Mouse (Mus musculus): ENCODE data around the gene Tex46.

Gene Tex46

DNA sequence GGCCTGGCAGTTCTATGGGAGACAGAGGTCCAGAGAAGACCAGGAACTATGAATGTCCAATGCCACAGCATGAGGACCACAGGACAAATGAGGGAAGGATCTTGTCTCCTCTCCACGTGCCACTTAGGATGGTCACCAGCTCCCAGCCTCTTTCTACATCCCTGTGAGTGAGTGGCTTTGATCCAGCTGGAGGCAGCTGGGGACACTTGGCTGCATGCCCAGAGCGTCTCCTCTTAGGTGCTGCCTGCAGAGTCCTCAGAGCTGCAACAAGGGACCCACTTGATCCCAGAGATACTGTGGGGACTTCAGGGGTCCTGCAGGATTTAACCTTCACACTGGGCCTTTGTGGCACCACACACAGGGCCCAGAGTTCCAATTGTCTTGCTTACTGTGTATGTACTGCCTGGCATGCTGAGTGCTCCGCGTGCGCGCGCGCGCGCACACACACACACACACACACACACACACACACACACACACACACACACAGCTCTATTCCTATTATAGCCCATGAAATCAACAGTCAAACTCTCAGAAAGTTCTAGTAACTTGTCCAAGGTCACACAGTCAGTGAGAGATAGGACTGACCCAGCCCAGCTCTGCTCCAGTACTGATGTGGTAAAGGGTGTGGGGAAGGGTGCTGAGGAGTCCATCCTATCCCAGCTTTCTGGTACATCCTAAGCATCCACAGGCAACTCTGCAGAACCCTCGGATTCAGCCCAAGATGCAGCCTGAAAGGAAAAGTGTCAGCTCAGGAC, 21.2 kb downstream of the Tex46 start:
- no peak for DNase-seq (ENCODE audit: low read depth)

DNA sequence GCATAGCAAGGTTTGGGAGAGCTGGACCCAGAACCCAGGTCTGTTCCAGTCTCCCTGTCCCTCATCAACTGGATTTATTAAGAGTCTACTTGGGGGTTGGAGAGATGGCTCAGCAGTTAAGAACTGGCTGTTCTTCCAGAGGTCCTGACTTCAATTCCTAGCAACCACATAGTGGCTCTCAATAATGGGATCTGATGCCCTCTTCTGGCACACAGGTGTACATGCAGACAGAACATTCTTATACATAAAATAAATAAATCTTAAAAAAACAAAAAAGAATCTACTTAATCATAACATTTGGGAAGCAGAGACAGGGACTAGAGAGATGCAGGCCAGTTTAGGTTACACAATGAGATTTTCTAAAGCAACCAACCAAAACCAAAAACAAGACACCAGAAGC, 25.8 kb downstream of the Tex46 start:
- DNase-seq (ENCODE audit: low read depth) = no peak

DNA sequence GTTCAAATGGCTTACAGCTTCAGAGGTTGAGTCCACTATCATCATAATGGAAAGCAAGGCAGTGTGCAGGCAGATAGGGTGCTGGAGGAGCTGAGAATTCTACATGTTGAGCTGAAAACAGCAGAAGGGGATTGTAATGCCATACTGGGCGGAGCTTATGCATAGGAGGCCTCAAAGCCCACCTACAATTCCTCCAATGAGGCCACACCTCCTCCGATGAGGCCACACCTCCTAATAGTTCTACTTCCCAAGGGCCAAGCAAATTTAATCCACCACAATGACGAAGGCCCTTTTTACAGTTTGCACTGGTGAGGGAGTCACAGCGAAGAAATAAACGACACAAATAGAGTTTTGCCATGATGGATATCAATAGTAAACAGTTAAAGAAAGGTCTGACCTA, 26.3 kb downstream of the Tex46 start:
- no peak for DNase-seq (ENCODE audit: low read depth)

DNA sequence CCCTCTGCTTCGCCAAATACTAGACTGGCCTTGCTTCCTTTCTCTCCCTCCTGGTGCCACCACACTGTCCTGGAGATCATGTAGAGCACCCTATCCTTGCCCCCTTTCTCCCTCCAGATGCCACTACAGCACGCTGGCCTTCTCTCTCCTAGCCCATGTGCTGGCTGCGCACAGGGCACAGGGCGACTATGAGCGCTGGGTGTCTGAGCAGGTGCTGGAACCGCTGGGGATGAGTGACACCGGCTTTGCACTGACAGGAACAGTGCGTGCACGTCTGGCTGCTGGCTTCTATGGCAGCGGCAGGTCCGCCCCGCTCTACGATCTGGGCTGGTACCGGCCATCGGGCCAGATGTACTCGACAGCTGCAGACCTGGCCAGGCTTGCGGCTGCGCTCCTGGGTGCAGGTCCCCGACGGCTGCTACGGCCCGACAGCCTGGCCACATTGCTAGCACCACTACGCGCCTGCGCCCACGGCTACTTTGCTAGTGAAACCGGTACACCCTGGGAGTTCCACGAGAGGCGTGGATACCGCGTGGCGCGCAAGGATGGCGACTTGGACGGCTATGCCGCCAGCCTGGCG, 26.8 kb downstream of the Tex46 start:
- no peak for DNase-seq (ENCODE audit: low read depth)

DNA sequence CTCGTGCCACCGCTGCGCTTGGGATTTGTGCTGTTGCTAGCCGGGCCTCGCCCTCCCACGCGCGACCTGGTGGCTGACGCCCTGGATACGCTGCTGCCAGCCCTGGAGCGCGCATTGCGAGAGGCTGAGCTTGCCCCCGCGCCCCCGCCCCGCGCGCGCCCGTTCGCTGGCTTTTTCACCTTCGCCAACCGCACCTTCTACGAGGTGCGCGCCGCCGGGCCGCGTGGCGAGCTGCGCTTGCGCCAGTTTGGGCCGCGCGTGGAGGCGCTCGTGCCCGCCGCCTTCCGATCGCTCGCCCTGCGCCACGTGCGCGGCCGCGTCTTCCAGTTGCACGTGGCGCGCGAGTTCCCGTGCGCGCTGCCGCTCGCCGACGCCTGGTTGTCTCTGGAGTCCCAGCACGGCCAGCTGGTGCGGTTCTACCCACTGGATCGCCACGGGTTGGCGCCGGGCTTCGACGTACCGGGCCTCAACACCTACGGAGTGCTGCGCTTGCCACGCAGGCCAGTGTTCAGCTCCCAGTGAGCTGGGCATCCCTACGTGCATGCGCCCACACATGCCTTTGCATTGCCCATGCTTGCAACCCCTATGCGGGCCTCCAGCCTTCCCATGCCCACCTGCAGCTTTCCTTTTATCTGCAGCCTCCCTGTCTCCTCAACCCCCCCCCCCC, 27.5 kb downstream of the Tex46 start:
- DNase-seq (ENCODE audit: low read depth) = peak; percentile 20

DNA sequence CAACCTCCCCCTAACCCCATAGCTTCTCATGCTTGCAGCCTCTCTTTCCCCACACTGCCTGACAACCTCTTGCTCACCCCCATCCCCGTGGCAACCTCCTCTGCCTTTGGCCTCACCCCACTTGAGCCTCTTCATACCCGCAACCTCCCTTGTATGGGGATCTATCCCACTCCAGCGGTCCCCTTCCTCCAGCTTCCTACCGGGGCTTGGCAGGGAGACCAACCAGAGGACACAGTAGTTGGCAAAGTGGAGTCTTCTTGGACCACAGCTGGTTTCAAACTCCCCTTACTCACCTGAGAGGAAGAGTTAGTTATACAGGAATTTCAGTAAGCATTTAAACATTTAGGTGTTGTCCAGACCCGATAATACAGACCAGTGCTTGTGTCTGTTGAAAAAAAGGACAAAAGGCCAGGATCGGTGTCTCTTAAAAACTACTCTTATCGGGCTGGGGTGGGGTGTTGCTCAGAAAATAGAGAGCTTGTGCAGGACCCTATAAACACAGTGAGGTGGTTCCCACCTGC, 28.1 kb downstream of the Tex46 start:
- no peak for DNase-seq (ENCODE audit: low read depth)

DNA sequence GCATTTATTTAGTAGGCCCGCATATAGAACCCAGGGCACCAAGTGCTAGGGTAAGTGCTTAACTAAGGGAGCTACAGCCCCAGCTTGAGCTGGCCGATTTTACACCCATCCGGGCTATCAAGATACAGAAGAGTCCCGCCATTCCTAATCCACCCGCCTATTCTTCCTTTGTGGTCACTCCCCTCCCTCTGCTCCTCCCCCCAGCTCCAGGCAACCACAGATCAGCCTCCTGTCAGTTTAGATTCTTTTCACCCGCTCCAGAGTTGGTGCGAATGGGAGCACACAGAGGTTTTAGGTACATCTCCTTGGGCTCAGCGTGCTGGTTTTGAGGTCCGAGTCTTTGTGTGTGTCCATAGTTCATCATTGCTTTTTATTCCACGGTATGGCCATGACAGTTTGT, 28.7 kb downstream of the Tex46 start:
- no peak for DNase-seq (ENCODE audit: low read depth)

DNA sequence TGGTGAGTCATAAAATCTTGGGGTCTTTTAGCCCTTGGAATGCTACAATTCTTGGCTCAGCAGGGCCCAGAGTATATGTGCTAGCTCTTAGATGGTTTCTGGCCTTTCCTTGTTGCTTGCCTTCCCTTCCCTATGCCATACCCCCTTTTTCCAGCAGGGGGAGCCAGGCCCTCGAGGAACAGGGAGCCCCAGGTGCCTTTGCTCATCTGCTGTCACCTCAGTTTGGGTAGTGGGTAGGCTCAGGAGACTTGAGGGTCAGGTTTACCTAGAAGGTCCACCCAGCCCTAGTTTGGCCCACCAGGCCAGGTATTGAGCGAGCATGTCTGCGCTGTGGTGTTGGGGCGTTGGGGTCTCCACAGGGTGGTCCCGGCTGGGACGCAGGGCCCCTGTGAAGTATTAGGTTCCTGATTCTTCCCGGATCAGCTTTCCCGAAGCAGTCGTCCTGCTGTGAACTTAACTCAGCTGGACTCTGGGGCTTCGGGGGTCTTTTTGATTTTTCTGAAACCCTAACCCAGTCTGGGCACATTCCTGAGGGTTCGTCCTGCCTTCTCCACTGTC, 38.8 kb downstream of the Tex46 start:
- DNase-seq (ENCODE audit: low read depth) = peak; percentile 78

DNA sequence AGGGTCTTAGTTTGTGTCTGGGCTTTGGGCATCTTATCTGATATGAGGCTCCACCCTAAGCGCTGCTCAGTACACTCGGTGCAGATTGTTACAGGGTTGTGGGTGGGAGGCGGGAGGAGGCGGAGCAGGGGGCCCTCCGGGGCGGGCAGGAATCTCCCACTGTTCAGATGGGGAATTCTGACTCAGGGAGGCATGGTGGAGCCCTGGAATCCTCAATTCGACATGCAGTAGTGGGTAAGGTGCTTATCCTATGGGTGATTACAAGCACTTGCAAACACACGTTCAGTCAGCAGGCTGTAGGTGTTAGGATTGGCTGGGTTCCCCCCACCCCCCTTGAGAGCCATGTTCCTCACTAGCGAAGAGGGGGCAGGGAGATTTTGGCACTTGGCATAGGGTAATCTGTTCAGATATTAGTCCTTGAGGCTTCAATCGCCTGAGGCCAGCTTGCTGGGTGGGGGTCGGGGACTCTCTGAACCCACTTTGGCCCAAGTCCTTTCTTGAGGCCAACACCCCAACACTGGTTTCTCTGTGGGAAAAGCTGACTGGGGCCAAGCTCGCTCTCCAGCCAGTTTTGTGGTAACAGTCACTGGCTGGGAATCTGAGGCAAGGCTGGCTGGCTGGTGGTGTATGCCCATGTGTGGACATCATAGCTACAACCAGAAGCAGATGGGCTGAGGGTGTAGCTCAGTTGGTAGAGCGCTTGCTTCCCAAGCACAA, 39.4 kb downstream of the Tex46 start:
- no peak for DNase-seq (ENCODE audit: low read depth)

DNA sequence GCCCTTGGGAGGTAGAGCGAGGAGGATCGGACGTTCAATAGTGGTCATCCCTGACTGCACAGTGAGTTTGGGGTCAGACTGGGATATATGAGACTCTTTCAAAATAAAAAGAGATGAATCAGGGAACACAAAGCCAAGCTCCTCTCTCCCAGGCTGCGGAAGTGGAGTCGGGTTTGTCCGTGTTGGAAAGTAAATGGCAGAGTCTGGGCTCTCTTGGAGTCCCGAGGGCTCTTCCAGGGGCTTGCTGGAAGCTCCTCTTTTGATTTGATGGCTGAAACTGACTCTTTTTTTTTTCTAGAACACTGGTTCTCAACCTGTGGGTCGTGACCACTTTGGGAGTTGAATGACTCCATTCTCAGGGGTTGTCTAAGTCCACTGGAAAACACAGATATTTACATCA, 40.0 kb downstream of the Tex46 start:
- DNase-seq (ENCODE audit: low read depth) = no peak

DNA sequence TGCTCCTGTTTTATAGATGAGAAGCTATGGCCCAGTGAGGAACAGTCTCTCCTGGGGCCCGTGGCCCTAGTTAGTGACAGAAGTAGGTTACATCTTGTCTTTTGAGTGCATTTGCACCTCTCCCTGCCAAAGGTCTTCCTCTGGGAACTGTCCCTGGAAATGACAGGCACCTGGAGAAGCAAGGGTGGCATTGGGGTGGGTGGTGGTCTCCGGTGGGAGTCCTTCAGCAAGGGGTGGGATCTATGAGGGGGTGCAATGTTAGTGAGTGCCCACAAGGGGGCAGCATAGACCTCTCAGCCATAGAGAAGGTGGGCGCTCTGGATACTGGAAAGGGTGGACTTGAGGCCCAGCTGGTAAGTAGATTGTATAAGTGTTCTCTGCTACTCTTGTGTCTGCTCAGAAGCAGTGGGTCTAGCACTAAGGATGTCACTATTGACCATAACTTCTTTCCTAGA, 41.1 kb downstream of the Tex46 start:
- DNase-seq (ENCODE audit: low read depth) = peak; percentile 55

DNA sequence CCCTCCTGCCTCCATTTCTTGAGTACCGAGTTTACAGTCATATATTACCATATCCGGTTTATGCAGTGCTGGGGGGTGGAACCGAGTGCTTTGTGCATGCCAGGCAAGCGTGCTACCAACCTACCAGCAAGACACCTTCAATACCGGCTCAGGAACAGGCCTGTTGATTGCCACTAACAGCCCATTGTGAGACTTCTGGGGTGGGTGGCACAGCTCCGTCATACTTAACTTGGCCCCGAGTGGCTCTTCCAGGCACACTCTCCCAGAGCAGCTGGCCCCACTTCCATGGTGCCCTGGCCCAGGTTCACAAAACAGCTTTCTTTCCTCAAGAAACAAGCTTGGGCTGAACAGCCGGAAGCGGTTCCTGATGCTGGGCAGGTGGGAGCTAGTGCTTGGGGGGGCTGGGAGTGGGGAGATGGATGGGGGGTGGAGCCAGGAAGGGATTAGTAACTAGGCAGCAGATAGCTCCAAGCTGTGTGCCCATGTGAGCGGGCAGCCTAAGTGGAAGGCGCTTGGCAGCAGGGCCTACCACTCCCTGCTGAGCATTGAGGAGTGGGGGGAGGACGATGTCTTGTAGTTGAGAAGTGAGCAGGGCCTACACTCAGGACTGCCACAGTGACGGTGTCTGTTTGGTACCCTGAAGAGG, 41.8 kb downstream of the Tex46 start:
- DNase-seq (ENCODE audit: low read depth) = no peak

DNA sequence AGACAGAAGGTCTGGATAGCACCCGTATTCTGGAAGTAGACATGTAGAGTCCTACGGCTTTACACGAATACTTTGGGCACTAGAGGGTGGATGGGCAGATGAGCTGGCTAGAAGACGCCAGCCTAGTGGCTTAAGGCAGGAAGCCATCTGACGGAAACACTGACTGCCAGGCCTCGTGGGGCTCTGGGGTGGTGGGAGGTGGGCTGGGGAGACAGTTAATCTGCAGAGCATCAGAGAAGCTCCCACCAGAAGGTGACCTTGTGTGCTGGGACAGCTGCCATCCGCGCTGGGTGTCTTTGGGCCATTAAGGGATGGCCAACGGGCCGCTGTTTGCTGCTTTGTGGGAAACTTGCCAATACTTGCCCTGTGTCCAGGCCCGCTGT, 42.3 kb downstream of the Tex46 start:
- no peak for DNase-seq (ENCODE audit: low read depth)

DNA sequence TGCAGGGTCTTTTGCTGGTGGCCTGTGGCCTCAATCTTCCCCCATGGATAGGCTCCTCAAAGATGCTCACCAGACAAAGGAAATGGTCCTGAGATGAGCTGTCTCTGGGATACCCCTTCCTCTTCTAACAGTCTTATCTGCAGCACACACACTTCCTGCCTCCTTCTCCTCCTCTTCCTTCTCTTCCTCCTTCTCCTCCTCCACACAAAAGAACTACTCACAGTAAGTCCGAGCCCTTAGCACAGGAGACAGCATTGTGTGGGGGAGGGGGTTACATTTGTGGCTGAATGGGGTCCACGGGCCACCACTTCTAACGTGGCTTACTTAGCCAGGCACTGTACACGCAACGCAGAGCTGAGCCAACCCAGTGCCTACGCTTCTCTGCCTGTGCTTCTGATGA, 42.8 kb downstream of the Tex46 start:
- no peak for DNase-seq (ENCODE audit: low read depth)

DNA sequence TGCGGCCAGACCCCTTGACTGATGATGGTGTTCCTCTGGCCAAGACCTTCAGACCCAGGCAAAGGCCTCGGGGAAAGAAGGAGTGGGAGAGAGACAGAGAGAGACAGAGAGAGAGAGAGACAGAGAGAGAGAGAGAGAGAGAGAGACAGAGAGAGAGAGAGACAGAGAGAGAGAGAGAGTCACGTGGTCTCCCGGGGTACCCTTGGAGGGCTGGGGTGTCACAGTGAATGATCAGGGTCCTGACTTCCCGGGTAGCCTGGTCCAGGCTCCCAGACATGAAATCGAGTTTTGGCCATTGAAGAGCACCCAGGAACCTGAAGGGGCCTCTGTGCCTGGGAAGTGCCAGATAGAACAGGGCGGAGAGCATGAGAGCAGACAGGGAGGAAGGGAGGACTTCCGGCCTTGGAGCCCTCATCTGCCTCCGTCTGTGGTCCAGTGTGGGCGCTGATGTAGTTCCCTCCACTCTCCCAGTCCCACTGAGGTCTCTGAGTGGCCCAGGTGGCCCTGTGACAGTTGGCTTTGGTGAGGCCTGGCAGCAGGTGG, 43.5 kb downstream of the Tex46 start:
- no peak for DNase-seq (ENCODE audit: low read depth)

DNA sequence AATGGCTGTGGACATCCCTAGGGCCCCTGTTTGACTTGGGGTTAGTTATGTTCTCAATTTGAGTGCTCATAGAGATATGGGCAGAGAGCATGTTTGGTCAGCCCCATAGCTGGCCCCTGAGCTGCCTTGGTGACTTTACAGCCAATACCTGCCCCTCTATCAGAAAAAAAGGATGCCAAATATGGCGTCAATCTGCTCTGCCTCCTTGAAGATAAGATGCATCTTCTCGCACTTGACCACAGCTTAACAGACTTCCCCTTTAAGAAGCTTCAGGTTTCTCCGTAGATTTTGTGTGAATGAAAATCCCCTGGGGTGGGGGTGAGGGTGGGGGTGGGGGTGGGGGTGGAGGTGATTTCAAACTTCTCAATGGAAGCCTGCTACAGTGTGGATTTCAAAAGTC, 47.7 kb downstream of the Tex46 start:
- no peak for DNase-seq (ENCODE audit: low read depth)

All from induced T-regulatory cell, adult 2 months (primary cell).